Mouse (Mus musculus): ENCODE data around the gene Mocs2. TPM values are rescaled to one million over a fixed set of nuclear protein-coding genes. Genes with fewer than 3 reads are reported as not detected.

The Mocs2 gene
- polyA plus RNA-seq (2015; fragmentation: Nextera tagmentation; extraction: Ambion mirVana), result 41.4 and 46.4 TPM in 2 replicates

GRCm38 (mm10) chr13:114817751-114818360 lies at the start of gene Mocs2:
Gene Mocs2 (plus strand): TSS chr13:114818236.

Other genes starting within 250 kb of the Mocs2 start
- 3.4 and 4.2 TPM in 2 replicates for gene Itga2, start 113.9 kb downstream of the Mocs2 start, polyA plus RNA-seq (2015; fragmentation: Nextera tagmentation; extraction: Ambion mirVana)

Measured in spleen, postnatal 0 days (tissue).